ENCODE assay signal across 19 mouse cellular contexts in genomic region chr5:100393681-100394080, GRCm38 (mm10). TPM values are rescaled to one million over a fixed set of nuclear protein-coding genes. Genes with fewer than 3 reads are reported as not detected.
DNase-seq lines count a peak whose midpoint lies in the region; ATAC-seq and TF ChIP-seq lines count a peak whose summit lies in the region.
"Had no signal": no experiment of that assay in that cellular context is flagged by ENCODE, and none has a peak within 500 bp of the region (broad histone marks: within the 10 kb centered on the region; RNA-seq: fewer than 3 reads in every experiment).

No protein-coding gene starts in this region.

- no peaks in the 10 kb centered on the region for H3K9me3 ChIP-seq in lung, embryonic 14.5 days (ENCODE audit: low read depth, low read length)
- H3K9me3 ChIP-seq in stomach, postnatal 0 days (ENCODE audit: control insufficient read depth, low read length), result no peaks in the 10 kb centered on the region
- no peaks in the 10 kb centered on the region for H3K9me3 ChIP-seq in heart, embryonic 11.5 days (replicated peaks; ENCODE audit: control insufficient read depth, low read length)
- H3K9me3 ChIP-seq: embryonic facial prominence, embryonic 15.5 days; forebrain, embryonic 12.5 days; hindbrain, embryonic 12.5 days; limb, embryonic 12.5 days; liver, embryonic 15.5 days; megakaryocyte, embryonic 14.5 days; neural tube, embryonic 13.5 days; stomach, embryonic 15.5 days had no signal

- no peaks in the 10 kb centered on the region for H3K4me1 ChIP-seq in lung, embryonic 14.5 days (ENCODE audit: insufficient read depth)
- H3K4me1 ChIP-seq in lung, adult 2 months (ENCODE audit: control insufficient read depth, insufficient read depth, low read length), result no peaks in the 10 kb centered on the region
- H3K4me1 ChIP-seq in stomach, postnatal 0 days (replicated peaks; ENCODE audit: control insufficient read depth, insufficient read depth), result no peaks in the 10 kb centered on the region
- no peaks in the 10 kb centered on the region for H3K4me1 ChIP-seq in heart, embryonic 11.5 days (ENCODE audit: control insufficient read depth, insufficient read depth, low read length)
- H3K4me1 ChIP-seq: embryonic facial prominence, embryonic 15.5 days; forebrain, embryonic 12.5 days; hindbrain, embryonic 12.5 days; limb, embryonic 12.5 days; liver, embryonic 15.5 days; neural tube, embryonic 13.5 days; stomach, embryonic 15.5 days had no signal

- whole genome bisulfite sequencing in lung, embryonic 14.5 days, result 91% methylated on average over 3 of the region's 3 CpGs
- WGBS in lung, adult 2 months, result 43% methylated on average over 3 of the region's 3 CpGs
- WGBS in stomach, postnatal 0 days, result 66% methylated on average over 3 of the region's 3 CpGs
- 92% methylated on average over 3 of the region's 3 CpGs for WGBS in heart, embryonic 11.5 days (ENCODE audit: insufficient replicate concordance)

- TF ChIP-seq EP300 in stomach, postnatal 0 days (optimal IDR thresholded peaks at IDR 0.05), result no peak

- no peak overlapping the region for H3K4me3 ChIP-seq in lung, embryonic 14.5 days (ENCODE audit: low read depth, low read length)
- no peak overlapping the region for H3K4me3 ChIP-seq in lung, adult 2 months (replicated peaks; ENCODE audit: extremely low read depth, low read depth, low read length)
- H3K4me3 ChIP-seq in stomach, postnatal 0 days (ENCODE audit: low read depth, low read length), result no peak overlapping the region
- H3K4me3 ChIP-seq in heart, embryonic 11.5 days (ENCODE audit: low read depth, low read length), result no peak overlapping the region
- H3K4me3 ChIP-seq: embryonic facial prominence, embryonic 15.5 days; forebrain, embryonic 12.5 days; hindbrain, embryonic 12.5 days; limb, embryonic 12.5 days; liver, embryonic 15.5 days; megakaryocyte, embryonic 14.5 days; neural tube, embryonic 13.5 days; stomach, embryonic 15.5 days had no signal

- H3K9ac ChIP-seq in lung, embryonic 14.5 days, result no peak overlapping the region
- H3K9ac ChIP-seq in stomach, postnatal 0 days (ENCODE audit: low read length), result no peak overlapping the region
- no peak overlapping the region for H3K9ac ChIP-seq in heart, embryonic 11.5 days (ENCODE audit: low read depth, low read length)
- H3K9ac ChIP-seq: embryonic facial prominence, embryonic 15.5 days; forebrain, embryonic 12.5 days; hindbrain, embryonic 12.5 days; limb, embryonic 12.5 days; liver, embryonic 15.5 days; neural tube, embryonic 13.5 days; stomach, embryonic 15.5 days had no signal

- peaks cover 99% of the 10 kb centered on the region for H3K36me3 ChIP-seq in lung, embryonic 14.5 days (ENCODE audit: insufficient read depth)
- peaks cover 27% of the 10 kb centered on the region for H3K36me3 ChIP-seq in stomach, postnatal 0 days (ENCODE audit: control insufficient read depth, insufficient read depth, low read length)
- H3K36me3 ChIP-seq in heart, embryonic 11.5 days (ENCODE audit: control insufficient read depth, insufficient read depth, low read length), result peaks cover 36% of the 10 kb centered on the region

- TF ChIP-seq POLR2A in lung, adult 2 months (IDR thresholded peaks at IDR 0.05; ENCODE audit: borderline replicate concordance, extremely low read depth, low read depth, low read length), result no peak

- no peak for ATAC-seq in lung, embryonic 14.5 days (ENCODE audit: insufficient read depth)
- ATAC-seq in stomach, postnatal 0 days (ENCODE audit: low FRiP score, low TSS enrichment), result no peak
- ATAC-seq in heart, embryonic 11.5 days (replicated peaks; ENCODE audit: insufficient number of reproducible peaks, low FRiP score, low TSS enrichment), result no peak

- H3K27ac ChIP-seq in lung, embryonic 14.5 days (ENCODE audit: low read depth), result no peak overlapping the region
- H3K27ac ChIP-seq in stomach, postnatal 0 days (replicated peaks), result no peak overlapping the region
- H3K27ac ChIP-seq in heart, embryonic 11.5 days (ENCODE audit: low read depth, low read length), result no peak overlapping the region
- H3K27ac ChIP-seq: embryonic facial prominence, embryonic 15.5 days; forebrain, embryonic 12.5 days; hindbrain, embryonic 12.5 days; limb, embryonic 12.5 days; liver, embryonic 15.5 days; neural tube, embryonic 13.5 days; stomach, embryonic 15.5 days had no signal

- TF ChIP-seq CTCF in lung, embryonic 14.5 days (IDR thresholded peaks at IDR 0.05; ENCODE audit: low read depth), result no peak
- no peak for TF ChIP-seq CTCF in lung, adult 2 months (IDR thresholded peaks at IDR 0.05; ENCODE audit: insufficient read depth, low read length)
- peak; percentile 32 for TF ChIP-seq CTCF in stomach, postnatal 0 days (IDR thresholded peaks at IDR 0.05; ENCODE audit: low read depth)

- no peaks in the 10 kb centered on the region for H3K27me3 ChIP-seq in lung, embryonic 14.5 days (ENCODE audit: insufficient read depth, low read length)
- no peaks in the 10 kb centered on the region for H3K27me3 ChIP-seq in stomach, postnatal 0 days (ENCODE audit: control insufficient read depth, insufficient read depth, low read length)
- H3K27me3 ChIP-seq in heart, embryonic 11.5 days (ENCODE audit: control insufficient read depth, insufficient read depth, low read length), result no peaks in the 10 kb centered on the region
- H3K27me3 ChIP-seq: embryonic facial prominence, embryonic 15.5 days; forebrain, embryonic 12.5 days; hindbrain, embryonic 12.5 days; limb, embryonic 12.5 days; liver, embryonic 15.5 days; megakaryocyte, embryonic 14.5 days; neural tube, embryonic 13.5 days; stomach, embryonic 15.5 days had no signal

- H3K4me2 ChIP-seq in lung, embryonic 14.5 days, result no peak overlapping the region
- no peak overlapping the region for H3K4me2 ChIP-seq in stomach, postnatal 0 days (replicated peaks; ENCODE audit: low read depth)
- H3K4me2 ChIP-seq in heart, embryonic 11.5 days, result no peak overlapping the region
- H3K4me2 ChIP-seq: embryonic facial prominence, embryonic 15.5 days; forebrain, embryonic 12.5 days; hindbrain, embryonic 12.5 days; limb, embryonic 12.5 days; liver, embryonic 15.5 days; neural tube, embryonic 13.5 days; stomach, embryonic 15.5 days had no signal

- peak; percentile 5 for DNase-seq in embryo, embryonic 10.5 days (ENCODE audit: low spot score)
- no peak for DNase-seq in embryo, embryonic 10 days (ENCODE audit: low spot score)
- peak; percentile 27 for DNase-seq in lung, embryonic 14.5 days
- DNase-seq in lung, adult 2 months, result no peak
- DNase-seq in adipocyte (ENCODE audit: low spot score), result peak; percentile 88
- DNase-seq in stomach, postnatal 0 days (ENCODE audit: low spot score), result no peak
- no peak for DNase-seq in urinary bladder, adult 18-20 months (ENCODE audit: low spot score in 2 of 2)
- DNase-seq: B cell, adult 2 months; kidney, adult 18-20 months; thymus, postnatal 14 days had no signal

RNA-seq across cellular contexts. Expression of gene Sec31a, which starts 22.4 kb away (rescaled TPM):
- polyA plus RNA-seq in lung, embryonic 14.5 days (2014; fragmentation: Nextera tagmentation; extraction: Ambion mirVana), result 169 and 170 TPM in 2 replicates
- 192 and 194 TPM in 2 replicates for polyA plus RNA-seq in lung, adult 2 months (2012; rRNA removed)
- 102 and 104 TPM in 2 replicates for polyA plus RNA-seq in stomach, postnatal 0 days (2015; fragmentation: Nextera tagmentation; extraction: Ambion mirVana)
- polyA plus RNA-seq in heart, embryonic 11.5 days (2014; fragmentation: Nextera tagmentation; extraction: Ambion mirVana), result 154 and 190 TPM in 2 replicates

Comparison
In these comparisons a context has a peak if more than half of its experiments do, and no peak if none do; other contexts are left out.
1. DNase-seq: peak in embryo, embryonic 10.5 days (single experiment), lung, embryonic 14.5 days (single experiment) and adipocyte (single experiment); none in embryo, embryonic 10 days (single experiment), lung, adult 2 months (single experiment), stomach, postnatal 0 days (single experiment) and urinary bladder, adult 18-20 months (0 of 2).